In genomic region chr9:51277834-51278498, GRCm38 (mm10) we compare ENCODE assay signal across 9 mouse cellular contexts. TPM values are rescaled to one million over a fixed set of nuclear protein-coding genes. Genes with fewer than 3 reads are reported as not detected.
A peak's percentile ranks its signal among the peaks of the same experiment; 100 is the strongest.
DNase-seq lines count a peak whose midpoint lies in the region; ATAC-seq lines count a peak whose summit lies in the region.
"Had no signal": no experiment of that assay in that cellular context is flagged by ENCODE, and none has a peak within 500 bp of the region (broad histone marks: within the 10 kb centered on the region; RNA-seq: fewer than 3 reads in every experiment).

No protein-coding gene starts in this region.

- peak overlapping the region; percentile 69 for H3K9ac ChIP-seq in heart, embryonic 12.5 days
- 0 out of 2 replicates have a peak overlapping the region, but pooled peaks have one; percentile 47 for H3K9ac ChIP-seq in hindbrain, embryonic 15.5 days
- H3K9ac ChIP-seq in midbrain, embryonic 14.5 days (replicated peaks; ENCODE audit: low read length): peak overlapping the region; percentile 37; the same call in 1 of the 2 replicates

- peak; percentile 41 for ATAC-seq in heart, embryonic 12.5 days (ENCODE audit: insufficient number of reproducible peaks, low FRiP score)
- ATAC-seq in hindbrain, embryonic 15.5 days (ENCODE audit: low FRiP score, low read depth): peak; percentile 11; the same call in 1 of the 2 replicates
- peak; percentile 34 for ATAC-seq in midbrain, embryonic 14.5 days (ENCODE audit: low FRiP score, low TSS enrichment)
- no peak for ATAC-seq in erythroblast, adult 5-6 weeks (replicated peaks; ENCODE audit: low FRiP score, poor library complexity, severe bottlenecking)

- H3K36me3 ChIP-seq in heart, embryonic 12.5 days: no peaks in the 10 kb centered on the region
- no peaks in the 10 kb centered on the region for H3K36me3 ChIP-seq in hindbrain, embryonic 15.5 days
- no peaks in the 10 kb centered on the region for H3K36me3 ChIP-seq in midbrain, embryonic 14.5 days (ENCODE audit: control insufficient read depth, insufficient read depth, low read length)

- peaks cover 20% of the 10 kb centered on the region for H3K27me3 ChIP-seq in heart, embryonic 12.5 days (replicated peaks)
- H3K27me3 ChIP-seq in hindbrain, embryonic 15.5 days: peaks cover 24% of the 10 kb centered on the region
- H3K27me3 ChIP-seq in midbrain, embryonic 14.5 days (ENCODE audit: control insufficient read depth, insufficient read depth, low read length): peaks cover 10% of the 10 kb centered on the region
- H3K27me3 ChIP-seq: CH12.LX had no signal

- peak overlapping the region; percentile 78 for H3K4me2 ChIP-seq in heart, embryonic 12.5 days
- peak overlapping the region; percentile 72 for H3K4me2 ChIP-seq in hindbrain, embryonic 15.5 days
- H3K4me2 ChIP-seq in midbrain, embryonic 14.5 days (ENCODE audit: low read length): peak overlapping the region; percentile 67

- DNase-seq in heart, adult 18-20 months: no peak
- DNase-seq in NIH3T3 (ENCODE audit: low read depth): peak; percentile 37
- no peak for DNase-seq in midbrain, embryonic 14.5 days
- DNase-seq in urinary bladder, postnatal 25 days (ENCODE audit: low spot score): no peak
- DNase-seq in kidney, adult 8-10 months: no peak

- H3K4me1 ChIP-seq in heart, embryonic 12.5 days (replicated peaks): peaks cover 12% of the 10 kb centered on the region
- H3K4me1 ChIP-seq in hindbrain, embryonic 15.5 days (replicated peaks): peaks cover 17% of the 10 kb centered on the region
- peaks cover 7% of the 10 kb centered on the region for H3K4me1 ChIP-seq in midbrain, embryonic 14.5 days (ENCODE audit: control insufficient read depth, insufficient read depth, low read length)

- peak overlapping the region; percentile 61 for H3K27ac ChIP-seq in heart, embryonic 12.5 days (ENCODE audit: poor library complexity, severe bottlenecking)
- H3K27ac ChIP-seq in hindbrain, embryonic 15.5 days (replicated peaks): no peak overlapping the region
- H3K27ac ChIP-seq in midbrain, embryonic 14.5 days (replicated peaks; ENCODE audit: low read depth, low read length): no peak overlapping the region

- no peaks in the 10 kb centered on the region for H3K9me3 ChIP-seq in heart, embryonic 12.5 days (replicated peaks)
- no peaks in the 10 kb centered on the region for H3K9me3 ChIP-seq in hindbrain, embryonic 15.5 days
- H3K9me3 ChIP-seq in midbrain, embryonic 14.5 days (ENCODE audit: control insufficient read depth, low read length): no peaks in the 10 kb centered on the region

- WGBS in heart, embryonic 12.5 days: 21% methylated on average over 13 of the region's 13 CpGs
- 20% methylated on average over 13 of the region's 13 CpGs for WGBS in hindbrain, embryonic 15.5 days
- WGBS in midbrain, embryonic 14.5 days: 24% methylated on average over 13 of the region's 13 CpGs

- H3K4me3 ChIP-seq in heart, embryonic 12.5 days: peak overlapping the region; percentile 55
- peak overlapping the region; percentile 43 for H3K4me3 ChIP-seq in hindbrain, embryonic 15.5 days
- H3K4me3 ChIP-seq in midbrain, embryonic 14.5 days (replicated peaks; ENCODE audit: low read depth, low read length): peak overlapping the region; percentile 39

RNA-seq across cellular contexts. Expression of gene Colca2, which starts 0.4 kb away (rescaled TPM):
- polyA plus RNA-seq in heart, embryonic 12.5 days (2016; fragmentation: Nextera tagmentation; extraction: Ambion mirVana): 3.0 and 4.9 TPM in 2 replicates
- 1 to 10 TPM; 1.3 to 2.0 TPM for total RNA-seq in heart, adult 18-20 months (2021)
- polyA plus RNA-seq in hindbrain, embryonic 15.5 days (2015; fragmentation: Nextera tagmentation; extraction: Ambion mirVana): 1.0 and 1.4 TPM in 2 replicates
- polyA plus RNA-seq in midbrain, embryonic 14.5 days (2014; fragmentation: Nextera tagmentation; extraction: Ambion mirVana): 0.46 and 0.89 TPM in 2 replicates
- not detected in 2 replicates for total RNA-seq in erythroblast, adult 5-6 weeks (2015; ENCODE audit: low replicate concordance)
- not detected in 2 replicates for total RNA-seq in erythroblast, adult 5-6 weeks (2017; ENCODE audit: low replicate concordance)
- total RNA-seq: CH12.LX had no signal

RNA-seq across cellular contexts. Expression of gene 1810046K07Rik, which starts 50.8 kb away (rescaled TPM):
- polyA plus RNA-seq in heart, embryonic 12.5 days (2016; fragmentation: Nextera tagmentation; extraction: Ambion mirVana): not detected in 2 replicates
- not detected for total RNA-seq in heart, adult 18-20 months (2021)
- polyA plus RNA-seq in hindbrain, embryonic 15.5 days (2015; fragmentation: Nextera tagmentation; extraction: Ambion mirVana): not detected in 2 replicates
- not detected in 2 replicates for polyA plus RNA-seq in midbrain, embryonic 14.5 days (2014; fragmentation: Nextera tagmentation; extraction: Ambion mirVana)
- total RNA-seq in erythroblast, adult 5-6 weeks (2015; ENCODE audit: low replicate concordance): not detected in 2 replicates
- not detected in 2 replicates for total RNA-seq in erythroblast, adult 5-6 weeks (2017; ENCODE audit: low replicate concordance)
